Mouse (Mus musculus) neural tube, embryonic 13.5 days (tissue): ENCODE data around the gene Gm49630. TPM values are rescaled to one million over a fixed set of nuclear protein-coding genes. Genes with fewer than 3 reads are reported as not detected.
"Not testable (repeated sequence)": the region's sequence is repeated elsewhere in the genome, so short reads cannot be mapped to it uniquely, and the experiment has no call there.

Experiments used
- ATAC-seq: fragments of 200-750 bp; cut with Nextera tagmentation; 2 replicates; pipeline ENCODE4 v1.8.0; 2017; ENCODE audit warnings: low read depth, mild to moderate bottlenecking, moderate TSS enrichment, moderate library complexity
- H3K27ac ChIP-seq: fragments of 300-500 bp; sonication (generic); replicated peaks from 2 replicates; pipeline ENCODE4 v1.5.1; 2015; ENCODE audit warnings: moderate library complexity, mild to moderate bottlenecking, inconsistent platforms
- H3K27me3 ChIP-seq: fragments of 300-500 bp; sonication (generic); 2 replicates; pipeline ENCODE4 v1.6.1; 2015; ENCODE audit warnings: mild to moderate bottlenecking, inconsistent platforms
- H3K36me3 ChIP-seq: fragments of 300-500 bp; sonication (generic); 2 replicates; pipeline ENCODE4 v1.6.1; 2015; ENCODE audit warnings: mild to moderate bottlenecking, inconsistent platforms
- H3K4me1 ChIP-seq: fragments of 300-500 bp; sonication (generic); replicated peaks from 2 replicates; pipeline ENCODE4 v1.6.1; 2015; ENCODE audit warnings: inconsistent platforms
- H3K4me2 ChIP-seq: fragments of 300-500 bp; sonication (generic); 2 replicates; pipeline ENCODE4 v1.6.1; 2015; ENCODE audit warnings: inconsistent platforms, mild to moderate bottlenecking, moderate library complexity
- H3K4me3 ChIP-seq: fragments of 300-500 bp; sonication (generic); 2 replicates; pipeline ENCODE4 v1.5.1; 2015; ENCODE audit warnings: mild to moderate bottlenecking, inconsistent platforms
- H3K9ac ChIP-seq: fragments of 300-500 bp; sonication (generic); 2 replicates; pipeline ENCODE4 v1.6.1; 2015; ENCODE audit warnings: moderate library complexity, mild to moderate bottlenecking, inconsistent platforms
- H3K9me3 ChIP-seq: fragments of 300-500 bp; sonication (generic); 2 replicates; pipeline ENCODE4 v1.6.1; 2016; ENCODE audit warnings: inconsistent platforms
- WGBS: fragments of 180-500 bp; shearing (Covaris S2); methylation state at CpG from one replicate; pipeline ENCODE4 v1.1.7; 2015; 5-methylcytosine and 5-hydroxymethylcytosine counted together
- polyA plus RNA-seq: library from polyadenylated mRNA; unstranded; fragments of >200 nt; fragmentation: Nextera tagmentation; extraction: Ambion mirVana; gene quantifications from 2 replicates; pipeline ENCODE4 v1.2.1, GENCODE M21; 2015

Gene Gm49630
- polyA plus RNA-seq, 1 experiment from 2014 or later: not detected

DNA sequence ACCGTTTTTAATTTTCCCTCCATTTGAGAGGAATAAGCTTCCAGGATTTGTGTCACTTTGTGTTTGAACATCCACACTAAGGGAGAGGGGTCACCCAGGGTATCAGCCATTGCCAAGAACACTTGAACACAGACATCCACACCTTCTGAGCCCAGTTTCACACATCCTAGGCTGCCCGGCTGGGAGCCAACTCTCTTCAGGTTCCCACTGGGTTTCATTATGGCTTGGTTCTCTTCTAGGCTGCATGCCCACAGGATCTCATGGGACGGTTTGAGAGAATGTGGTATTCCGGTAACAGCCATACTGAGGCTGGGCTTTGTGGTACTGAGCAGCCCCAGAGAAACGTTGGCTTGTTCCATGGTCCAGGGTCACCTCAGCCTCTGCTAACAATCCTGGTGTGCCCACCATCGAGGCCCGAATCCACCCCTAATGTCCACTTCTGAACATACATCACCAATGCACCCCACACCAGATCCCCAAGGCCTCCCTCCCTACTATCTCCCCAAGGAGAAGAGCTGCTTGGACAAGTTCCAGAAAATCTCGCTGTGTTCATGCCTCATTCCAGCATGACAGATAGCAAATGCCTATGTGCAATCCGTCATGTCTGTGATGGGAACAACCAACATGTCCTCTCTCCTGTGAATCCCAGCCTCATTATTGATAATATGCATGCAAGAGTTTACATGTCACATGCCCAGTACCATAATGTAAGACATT, 10.9 kb downstream of the Gm49630 start:
- H3K4me3 ChIP-seq, H3K9ac ChIP-seq, H3K36me3 ChIP-seq, ATAC-seq, H3K27ac ChIP-seq, H3K4me1 ChIP-seq, H3K27me3 ChIP-seq, H3K4me2 ChIP-seq, H3K9me3 ChIP-seq: not testable (repeated sequence)
- WGBS: 80% methylated on average over 9 of the region's 9 CpGs

DNA sequence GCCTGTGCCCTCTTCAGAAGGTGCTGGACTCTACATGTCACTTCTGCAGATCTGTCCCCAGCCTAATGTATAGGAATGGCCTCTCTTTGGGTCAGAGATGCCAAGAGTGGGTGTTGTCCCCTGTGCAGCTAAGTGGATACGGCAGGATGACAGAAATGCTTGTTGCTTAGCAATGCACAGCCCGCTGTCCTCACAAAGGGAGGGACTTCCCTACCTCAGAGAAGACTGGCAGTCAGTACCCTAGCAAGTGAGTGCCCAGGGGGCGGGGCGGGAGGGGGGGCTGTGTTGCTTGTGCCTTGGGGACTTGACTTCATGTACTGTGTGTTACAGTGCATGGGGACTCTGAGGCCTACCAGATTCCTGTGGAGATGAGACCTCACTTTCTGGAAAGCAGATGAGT, 12.0 kb downstream of the Gm49630 start:
- H3K9ac ChIP-seq, H3K4me3 ChIP-seq, ATAC-seq, H3K4me1 ChIP-seq, H3K4me2 ChIP-seq, H3K9me3 ChIP-seq, H3K36me3 ChIP-seq, H3K27me3 ChIP-seq, H3K27ac ChIP-seq: not testable (repeated sequence)
- WGBS: 82% methylated on average over 4 of the region's 4 CpGs

DNA sequence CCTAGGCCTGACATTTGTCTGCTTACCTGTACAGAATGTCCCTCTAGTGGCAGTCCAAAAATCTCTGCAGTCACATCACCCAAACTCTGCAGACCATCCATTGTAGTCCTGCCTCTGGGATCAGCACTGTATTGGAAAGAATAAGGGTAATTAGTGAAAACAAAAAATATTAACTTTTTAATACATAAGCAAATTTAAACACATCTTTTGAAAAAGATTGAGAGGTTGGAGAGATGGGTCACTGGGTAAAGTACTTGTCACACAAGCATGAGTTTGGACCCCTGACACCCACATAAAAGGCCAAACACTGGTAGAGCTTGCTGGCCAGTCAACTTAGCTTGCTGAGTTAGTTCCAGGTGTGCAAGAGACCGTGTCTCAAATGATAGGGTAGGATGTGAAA, 19.2 kb downstream of the Gm49630 start, which contains the start of gene Ttll2:
Gene Ttll2 (minus strand): TSS at position 101 of the 400 bp plus-strand sequence.
- not testable (repeated sequence) for H3K9me3 ChIP-seq, H3K4me2 ChIP-seq, H3K9ac ChIP-seq, H3K27me3 ChIP-seq, H3K4me1 ChIP-seq, H3K27ac ChIP-seq, H3K36me3 ChIP-seq, ATAC-seq, H3K4me3 ChIP-seq
- 87% methylated on average over 1 of the region's 1 CpGs for WGBS

DNA sequence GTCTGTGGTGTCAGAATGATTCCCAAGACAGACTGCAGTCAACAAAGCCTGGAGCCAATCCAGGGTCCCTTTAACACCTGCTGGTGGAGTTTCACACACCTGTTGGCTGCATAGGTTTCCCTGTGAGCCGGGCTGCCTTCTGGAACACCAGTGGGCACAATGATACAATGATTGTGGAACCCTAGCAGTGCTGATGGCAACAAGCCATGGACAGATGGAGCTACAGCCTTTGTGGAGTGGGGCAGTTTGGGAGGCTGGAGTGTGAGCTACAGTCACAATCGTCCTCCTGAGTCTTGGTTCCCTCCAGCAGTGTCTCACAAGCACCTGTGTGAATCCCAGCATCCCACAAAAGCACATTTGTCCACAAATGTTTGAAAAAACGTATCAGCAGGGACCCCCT, 23.0 kb downstream of the Gm49630 start:
- not testable (repeated sequence) for H3K4me3 ChIP-seq, H3K4me1 ChIP-seq, H3K36me3 ChIP-seq, ATAC-seq, H3K27ac ChIP-seq, H3K4me2 ChIP-seq, H3K9ac ChIP-seq, H3K27me3 ChIP-seq, H3K9me3 ChIP-seq
- WGBS: 67% methylated on average over 2 of the region's 3 CpGs

DNA sequence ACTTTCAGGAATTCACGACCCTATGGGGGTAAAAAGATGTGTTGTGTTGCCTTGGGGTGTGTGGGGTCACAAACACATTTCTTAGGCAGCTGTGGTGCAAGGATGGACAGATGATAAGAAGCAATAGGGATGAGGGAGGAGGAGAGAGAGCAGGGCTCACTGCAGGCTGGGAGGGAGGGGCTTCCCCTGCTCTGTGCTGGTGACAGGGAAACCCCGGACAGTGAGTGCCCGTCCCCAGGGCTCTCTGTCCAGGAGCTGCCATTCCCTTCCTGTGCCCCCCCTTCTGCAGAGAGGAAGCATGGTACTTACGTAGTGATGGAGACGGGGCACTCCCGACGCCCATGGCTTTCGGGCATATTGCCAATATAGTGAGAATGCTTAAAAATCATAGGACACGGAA, 34.4 kb downstream of the Gm49630 start:
- not testable (repeated sequence) for H3K27me3 ChIP-seq, H3K9ac ChIP-seq, H3K9me3 ChIP-seq, H3K4me3 ChIP-seq, H3K36me3 ChIP-seq, H3K4me1 ChIP-seq, H3K27ac ChIP-seq, H3K4me2 ChIP-seq, ATAC-seq
- 81% methylated on average over 8 of the region's 9 CpGs for WGBS

DNA sequence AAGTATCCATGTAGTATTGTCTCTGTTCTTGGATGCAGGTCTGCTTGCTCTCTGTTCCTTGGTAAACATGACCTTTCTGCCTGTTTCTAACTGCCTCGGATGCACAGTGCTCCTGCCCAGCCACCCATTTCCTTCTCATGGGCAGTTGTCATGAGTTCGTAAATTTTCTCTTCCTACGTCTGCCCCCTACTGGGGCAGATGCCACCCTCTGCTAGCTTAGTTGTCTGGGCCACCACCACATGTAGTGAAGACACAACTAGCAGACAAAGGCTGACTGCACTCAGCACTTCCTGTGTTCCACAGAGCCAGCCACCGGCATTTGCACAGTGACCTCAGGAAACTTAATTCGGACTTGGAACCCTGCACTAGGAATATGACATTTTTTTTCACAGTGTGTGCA, 39.0 kb downstream of the Gm49630 start:
- not testable (repeated sequence) for ATAC-seq, H3K36me3 ChIP-seq, H3K4me2 ChIP-seq, H3K4me1 ChIP-seq, H3K27me3 ChIP-seq, H3K9ac ChIP-seq, H3K4me3 ChIP-seq, H3K9me3 ChIP-seq, H3K27ac ChIP-seq
- 69% methylated on average over 3 of the region's 5 CpGs for WGBS

DNA sequence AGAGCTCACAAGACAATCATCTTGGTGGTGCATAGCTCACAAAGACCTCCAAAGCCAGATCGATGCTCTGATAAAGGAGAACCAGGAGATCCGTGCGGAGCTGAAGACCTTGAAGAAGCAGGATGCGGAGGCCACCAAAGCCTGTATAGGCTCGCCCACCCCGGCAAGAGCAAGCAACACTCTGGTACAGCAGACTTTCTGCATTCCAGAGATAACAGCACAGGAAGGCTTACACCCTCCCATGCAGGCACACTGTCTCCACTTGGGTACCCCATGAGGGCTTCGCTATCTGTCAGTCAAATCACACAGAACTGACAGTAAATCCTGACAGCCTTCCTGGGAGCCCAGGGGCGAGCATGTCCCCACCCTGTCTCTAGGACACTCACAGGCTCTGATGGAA, 45.4 kb downstream of the Gm49630 start:
- not testable (repeated sequence) for ATAC-seq, H3K4me2 ChIP-seq, H3K9me3 ChIP-seq, H3K4me1 ChIP-seq, H3K36me3 ChIP-seq, H3K9ac ChIP-seq, H3K27ac ChIP-seq, H3K27me3 ChIP-seq, H3K4me3 ChIP-seq
- 84% methylated on average over 3 of the region's 8 CpGs for WGBS

DNA sequence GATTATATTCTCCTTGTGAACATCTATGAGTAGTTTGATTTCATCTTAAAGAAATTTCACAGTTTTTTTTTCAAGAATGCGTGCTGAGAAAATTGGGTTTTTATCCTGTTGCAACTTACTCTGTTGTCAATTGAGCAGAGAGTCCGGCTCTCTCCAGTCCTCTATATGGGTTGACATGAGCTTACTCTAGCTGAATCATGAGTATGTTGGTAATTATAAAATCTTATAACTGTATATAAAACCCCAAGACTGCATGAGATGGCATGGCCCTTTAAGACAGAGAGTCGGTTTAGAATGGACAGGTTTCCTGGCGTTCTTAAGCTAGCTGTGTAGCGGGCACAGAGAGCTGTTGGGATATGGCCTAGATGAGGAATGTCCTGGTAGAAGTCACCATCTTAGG, 47.4 kb downstream of the Gm49630 start, which contains the start of gene Tcp10a:
Gene Tcp10a (plus strand): TSS at position 301 of the 400 bp plus-strand sequence.
- not testable (repeated sequence) for H3K4me1 ChIP-seq, H3K4me2 ChIP-seq, H3K27ac ChIP-seq, H3K27me3 ChIP-seq, H3K36me3 ChIP-seq, ATAC-seq, H3K9me3 ChIP-seq, H3K4me3 ChIP-seq, H3K9ac ChIP-seq
- WGBS: 95% methylated on average over 5 of the region's 5 CpGs

DNA sequence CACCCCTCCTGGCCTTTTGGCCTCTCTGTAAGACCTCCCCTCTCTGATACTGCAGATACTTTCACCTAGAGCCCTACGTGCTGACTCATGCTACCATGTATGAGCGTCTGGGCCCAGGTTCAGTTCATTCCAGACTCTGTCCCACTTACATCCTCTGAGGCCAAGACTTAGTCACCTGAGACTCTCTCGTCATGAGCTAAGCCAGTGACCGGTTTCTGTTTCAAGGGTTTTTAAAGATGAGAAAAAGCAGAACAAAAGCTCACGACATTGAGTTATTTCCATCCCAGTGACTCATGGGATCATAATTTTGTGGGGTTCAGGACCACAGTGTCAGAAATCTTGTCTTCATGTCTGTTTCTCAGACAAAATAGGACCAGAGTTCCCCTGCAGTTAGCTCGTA, 52.0 kb downstream of the Gm49630 start:
- WGBS: 88% methylated on average over 6 of the region's 6 CpGs
- not testable (repeated sequence) for H3K9ac ChIP-seq, H3K4me1 ChIP-seq, H3K4me3 ChIP-seq, H3K27ac ChIP-seq, H3K27me3 ChIP-seq, H3K36me3 ChIP-seq, ATAC-seq, H3K4me2 ChIP-seq, H3K9me3 ChIP-seq

DNA sequence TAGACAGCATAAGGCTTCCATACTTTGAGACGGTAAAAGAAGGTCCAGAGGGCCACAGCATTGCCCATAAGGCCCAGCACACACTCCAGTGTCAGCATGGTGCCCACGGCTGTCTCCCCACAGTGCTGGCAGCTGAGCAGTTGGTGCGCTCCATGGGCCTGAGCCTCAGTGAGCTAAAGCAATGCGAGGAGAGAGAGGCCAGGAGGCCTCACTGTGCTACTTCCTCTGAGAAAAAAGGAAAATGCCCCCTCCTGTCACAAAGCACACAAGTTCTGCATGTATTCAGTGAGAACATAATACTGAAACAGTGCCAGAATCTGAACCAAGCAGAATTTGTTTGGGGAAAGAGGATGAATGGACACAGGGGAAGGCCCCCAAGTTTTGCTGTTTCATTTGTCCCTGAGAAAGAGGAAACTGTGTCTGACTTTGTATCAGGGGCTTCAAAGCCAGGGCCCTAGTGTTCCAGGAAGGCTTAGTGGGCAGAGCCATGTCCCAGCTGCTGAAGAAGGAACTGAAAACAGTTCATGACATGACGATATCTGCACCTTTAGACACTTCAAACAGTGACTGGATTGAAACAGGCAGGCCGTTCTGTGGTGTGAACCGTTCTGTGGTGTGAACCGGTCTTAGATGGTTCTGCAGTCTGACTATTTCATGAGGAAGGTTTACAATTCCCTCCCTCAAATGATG, 55.9 kb downstream of the Gm49630 start:
- not testable (repeated sequence) for H3K27me3 ChIP-seq, H3K4me1 ChIP-seq, H3K9me3 ChIP-seq, H3K4me3 ChIP-seq, H3K4me2 ChIP-seq, H3K36me3 ChIP-seq, H3K9ac ChIP-seq, H3K27ac ChIP-seq, ATAC-seq
- 86% methylated on average over 7 of the region's 8 CpGs for WGBS

DNA sequence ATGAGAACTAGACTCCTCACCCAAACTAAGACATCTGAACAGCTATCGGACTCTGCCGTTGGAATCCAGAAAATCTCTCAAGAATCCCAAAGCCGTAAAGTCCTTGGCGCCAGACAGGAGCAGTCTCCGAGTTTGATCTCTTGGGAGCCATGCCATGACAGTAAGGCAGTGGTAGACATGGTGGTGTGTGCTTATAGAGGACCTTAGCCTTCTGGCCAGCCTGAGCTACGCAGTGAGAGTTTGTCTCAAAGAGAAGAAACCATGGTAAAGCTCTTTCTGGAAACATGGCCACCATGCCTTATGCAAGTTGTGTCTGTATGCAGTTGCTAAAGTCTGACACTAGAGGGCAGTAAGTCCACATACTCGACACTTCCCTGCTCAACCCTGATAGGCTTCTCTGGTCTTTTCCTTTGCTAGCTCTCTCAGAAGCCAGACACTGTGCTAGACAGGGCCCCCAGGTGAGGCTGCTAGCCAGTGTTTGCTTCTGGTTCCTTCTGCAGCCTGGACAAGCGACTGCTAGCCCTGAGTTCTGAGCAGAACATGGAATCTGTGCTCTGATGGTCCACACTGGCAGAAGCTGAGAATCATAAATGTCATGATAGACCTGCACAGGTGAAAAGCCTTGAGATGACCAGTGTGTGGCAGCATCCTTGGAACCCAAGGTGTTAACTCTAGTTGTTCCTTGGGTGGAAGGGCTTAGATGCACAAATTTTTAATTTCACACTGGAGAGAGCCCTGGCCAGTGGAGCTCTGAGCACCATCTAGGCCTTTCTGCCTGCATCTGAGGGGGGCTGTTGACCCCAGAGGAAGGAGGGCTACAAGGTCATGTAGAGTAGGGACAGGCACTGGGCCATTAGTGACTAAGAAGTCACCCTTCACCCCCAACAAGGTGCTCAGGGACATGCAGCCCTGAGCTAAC, 65.2 kb downstream of the Gm49630 start:
- 60% methylated on average over 8 of the region's 8 CpGs for WGBS
- H3K9me3 ChIP-seq, H3K27ac ChIP-seq, H3K27me3 ChIP-seq, H3K4me1 ChIP-seq, H3K4me2 ChIP-seq, H3K9ac ChIP-seq, H3K36me3 ChIP-seq, H3K4me3 ChIP-seq: not testable (repeated sequence)
- peak; percentile 90 for ATAC-seq
